Mouse (Mus musculus) Patski (cell line): Measurements from ENCODE around the gene Igfbp7. TPM values are rescaled to one million over a fixed set of nuclear protein-coding genes. Genes with fewer than 3 reads are reported as not detected.

Source experiments
- ATAC-seq: fragments of 100-300 bp; one replicate; pipeline ENCODE4 v1.8.0; 2021
- CTCF ChIA-PET: fragments of 350-600 bp; sonication (Branson Sonifier 250); formaldehyde crosslinking; loops from one replicate; lab custom pipeline; 2022; ENCODE audit warnings: inconsistent platforms; lab: Charles Lee
- POLR2A ChIA-PET: fragments of 350-600 bp; sonication (Branson Sonifier 250); formaldehyde crosslinking; loops from one replicate; lab custom pipeline; 2022; ENCODE audit warnings: antibody characterized with exemption, inconsistent platforms; lab: Charles Lee
- DNase-seq: peaks from one replicate; pipeline ENCODE4 v3.0.0-alpha.2; 2011; ENCODE audit warnings: low read depth, low spot score
- H3K27me3 ChIP-seq: fragments of 371-371 bp; one replicate; pipeline ENCODE4 v1.5.1; 2021
- CTCF ChIP-seq: fragments of 100-300 bp; IDR thresholded peaks from one replicate; pipeline ENCODE4 v1.5.1; 2021
- in situ Hi-C: fragments of 300-500 bp; cut with MboI; formaldehyde crosslinking; loops from 3 replicates; pipeline ENCODE4 v1.11.1; 2018; ENCODE audit warnings: low pct_unique_long_range_greater_than_20kb, mixed read lengths
- polyA plus RNA-seq: library from polyadenylated mRNA; unstranded; gene quantifications from one replicate; pipeline ENCODE4 v1.2.3, GENCODE M21; 2021

Gene Igfbp7
- polyA plus RNA-seq, 1 experiment from 2014 or later = 1,229 TPM

DNA sequence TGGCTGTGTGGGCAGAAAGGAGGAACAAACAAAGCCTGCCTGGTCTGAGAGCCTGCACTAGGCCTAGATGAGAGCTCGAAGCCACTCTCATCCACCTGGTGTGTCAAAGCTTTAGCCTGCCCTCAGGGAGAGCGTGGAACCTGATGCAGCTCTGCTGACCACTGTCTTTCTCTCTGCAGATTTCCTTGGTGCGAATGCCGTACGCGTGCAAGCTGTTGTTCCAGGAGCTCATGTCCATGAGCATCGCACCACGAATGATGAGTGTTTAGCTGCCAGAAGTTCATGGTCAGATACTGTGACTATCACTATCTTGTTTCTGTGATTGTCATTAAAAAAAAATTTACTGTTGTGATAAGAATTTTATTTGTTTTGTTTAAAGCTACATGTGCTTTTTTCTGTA, 58.9 kb downstream of the Igfbp7 start:
- in situ Hi-C loops = no loop called here
- DNase-seq = no peak
- no peak for TF ChIP-seq CTCF
- ChIA-PET POLR2A (interaction anchor here (0.7 to 0.8 kb wide), 2 partner anchors 14 to 38 kb away, joined by 3 read pairs; no protein-coding TSS in a partner anchor), CTCF (interaction anchor here (0.8 to 2.0 kb wide), 8 partner anchors 9 to 95 kb away, joined by 3 to 12 read pairs (median 4); no protein-coding TSS in a partner anchor)
- ATAC-seq = no peak
- H3K27me3 ChIP-seq = no peaks in the 10 kb centered on the region

DNA sequence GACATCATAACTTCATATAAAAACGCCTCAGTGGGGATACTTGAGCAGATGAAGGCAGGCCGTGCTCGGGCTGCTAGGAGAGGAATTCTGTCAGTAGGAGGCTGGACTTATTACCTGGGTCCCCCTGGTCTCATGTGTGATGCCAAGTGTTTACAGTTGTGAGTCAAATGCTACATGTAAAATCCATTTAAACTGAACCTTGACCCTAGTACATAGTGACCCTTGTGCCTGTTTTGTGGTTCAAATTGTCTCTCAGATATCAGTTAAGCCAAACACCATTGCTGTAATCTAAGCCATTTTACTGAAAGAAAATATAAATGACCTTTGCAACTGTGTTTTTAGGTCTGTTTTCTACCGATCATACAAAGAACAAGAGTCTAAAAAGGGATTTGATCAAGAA, 67.8 kb downstream of the Igfbp7 start:
- in situ Hi-C loops = no loop called here
- no peak for TF ChIP-seq CTCF
- no peak for DNase-seq
- POLR2A ChIA-PET = no interaction called here
- ATAC-seq = no peak
- H3K27me3 ChIP-seq = no peaks in the 10 kb centered on the region
- CTCF ChIA-PET = interaction anchor here (1.4 to 3.6 kb wide), 3 partner anchors 12 to 34 kb away, joined by 3 to 20 read pairs (median 16); no protein-coding TSS in a partner anchor

GRCm38 (mm10) chr5:77330154-77330553, 77.7 kb downstream of the Igfbp7 start:
- H3K27me3 ChIP-seq = no peaks in the 10 kb centered on the region
- CTCF ChIA-PET = interaction anchor here (0.5 to 2.4 kb wide), 6 partner anchors 9 to 173 kb away, joined by 3 to 9 read pairs (median 4); no protein-coding TSS in a partner anchor
- no peak for DNase-seq
- in situ Hi-C loops = no loop called here
- POLR2A ChIA-PET = interaction anchor here (1.0 kb wide), 1 partner anchor 57 kb away, joined by 3 read pairs; no protein-coding TSS in a partner anchor
- TF ChIP-seq CTCF = peak; percentile 71
- ATAC-seq = peak; percentile 57

GRCm38 (mm10) chr5:77324936-77325335, 82.9 kb downstream of the Igfbp7 start:
- DNase-seq (no peak), ATAC-seq (no peak)
- in situ Hi-C loops = no loop called here
- no peak for TF ChIP-seq CTCF
- ChIA-PET POLR2A (no interaction called here), CTCF (interaction anchor here (1.5 kb wide), 1 partner anchor 14 kb away, joined by 5 read pairs; no protein-coding TSS in a partner anchor)
- H3K27me3 ChIP-seq = no peaks in the 10 kb centered on the region

DNA sequence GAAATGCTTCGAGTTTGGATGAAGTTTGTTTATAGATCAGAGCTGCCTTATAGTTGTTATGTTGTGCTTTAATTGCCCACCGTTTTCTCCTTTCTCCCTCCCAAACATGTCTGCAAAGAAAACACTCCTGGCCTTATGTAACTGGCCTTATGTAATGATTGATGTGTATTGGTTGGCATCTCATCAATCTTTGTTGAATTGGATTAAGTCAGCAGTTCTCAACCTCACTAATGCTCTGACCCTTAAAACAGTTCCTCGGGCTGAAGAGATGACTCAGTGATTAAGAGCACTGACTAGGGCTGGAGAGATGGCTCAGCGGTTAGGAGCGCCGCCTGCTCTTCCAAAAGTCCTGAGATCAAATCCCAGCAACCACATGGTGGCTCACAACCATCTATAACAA, 92.9 kb downstream of the Igfbp7 start:
- DNase-seq = no peak
- no peaks in the 10 kb centered on the region for H3K27me3 ChIP-seq
- ChIA-PET POLR2A (no interaction called here), CTCF (no interaction called here)
- ATAC-seq = no peak
- in situ Hi-C loops = no loop called here
- TF ChIP-seq CTCF = no peak

GRCm38 (mm10) chr5:77314206-77314605, 93.6 kb downstream of the Igfbp7 start:
- ChIA-PET CTCF (no interaction called here), POLR2A (no interaction called here)
- in situ Hi-C loops = no loop called here
- H3K27me3 ChIP-seq = no peaks in the 10 kb centered on the region
- no peak for DNase-seq
- no peak for ATAC-seq
- TF ChIP-seq CTCF = no peak

DNA sequence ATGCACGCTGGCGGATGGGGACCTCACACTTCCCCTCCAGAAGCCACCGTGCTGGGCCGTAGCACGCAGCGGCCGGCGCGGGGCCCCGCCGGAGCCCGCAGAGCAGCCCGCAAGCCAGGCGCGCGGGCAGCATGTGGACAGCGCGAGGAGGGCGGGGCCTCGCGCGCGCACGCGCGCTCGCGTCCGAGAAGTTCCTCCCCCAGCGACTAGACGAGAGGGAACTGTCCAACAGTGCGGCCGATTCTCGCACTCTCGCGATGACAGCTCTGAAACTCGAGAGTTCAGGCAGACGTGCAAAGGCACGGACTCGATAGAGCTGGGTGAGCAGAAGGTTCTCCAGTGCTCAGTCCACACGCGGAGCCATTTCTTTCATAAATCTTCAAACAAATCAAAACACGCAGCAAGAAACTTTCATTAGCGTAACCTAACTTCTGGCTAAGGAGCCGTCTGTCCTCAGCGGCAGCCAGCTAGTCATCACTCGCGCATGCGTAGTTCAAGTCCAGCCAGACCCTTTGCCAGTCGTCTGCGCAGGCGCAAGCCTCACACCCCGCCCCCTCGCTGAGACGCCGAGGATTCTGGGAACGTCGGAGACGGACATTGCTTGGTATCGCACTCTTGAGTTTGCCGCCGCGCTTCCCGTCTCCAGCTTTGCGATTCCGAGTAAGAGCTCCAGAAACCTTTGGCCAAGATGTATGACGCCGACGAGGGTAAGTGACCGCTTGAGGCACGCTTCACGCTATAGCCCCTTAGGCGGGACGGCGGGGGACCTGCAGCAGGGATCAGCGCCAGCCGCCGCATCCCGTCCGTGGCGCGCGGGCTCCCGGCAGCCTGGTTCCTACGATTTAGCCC, 97.7 kb downstream of the Igfbp7 start, which contains the start of the genes Noa1 and Polr2b:
Gene Noa1, minus strand, starts transcription at position 161 of the 849 bp plus-strand sequence.
Gene Polr2b, plus strand, starts transcription at position 224 of the 849 bp plus-strand sequence.
- TF ChIP-seq CTCF = no peak

DNA sequence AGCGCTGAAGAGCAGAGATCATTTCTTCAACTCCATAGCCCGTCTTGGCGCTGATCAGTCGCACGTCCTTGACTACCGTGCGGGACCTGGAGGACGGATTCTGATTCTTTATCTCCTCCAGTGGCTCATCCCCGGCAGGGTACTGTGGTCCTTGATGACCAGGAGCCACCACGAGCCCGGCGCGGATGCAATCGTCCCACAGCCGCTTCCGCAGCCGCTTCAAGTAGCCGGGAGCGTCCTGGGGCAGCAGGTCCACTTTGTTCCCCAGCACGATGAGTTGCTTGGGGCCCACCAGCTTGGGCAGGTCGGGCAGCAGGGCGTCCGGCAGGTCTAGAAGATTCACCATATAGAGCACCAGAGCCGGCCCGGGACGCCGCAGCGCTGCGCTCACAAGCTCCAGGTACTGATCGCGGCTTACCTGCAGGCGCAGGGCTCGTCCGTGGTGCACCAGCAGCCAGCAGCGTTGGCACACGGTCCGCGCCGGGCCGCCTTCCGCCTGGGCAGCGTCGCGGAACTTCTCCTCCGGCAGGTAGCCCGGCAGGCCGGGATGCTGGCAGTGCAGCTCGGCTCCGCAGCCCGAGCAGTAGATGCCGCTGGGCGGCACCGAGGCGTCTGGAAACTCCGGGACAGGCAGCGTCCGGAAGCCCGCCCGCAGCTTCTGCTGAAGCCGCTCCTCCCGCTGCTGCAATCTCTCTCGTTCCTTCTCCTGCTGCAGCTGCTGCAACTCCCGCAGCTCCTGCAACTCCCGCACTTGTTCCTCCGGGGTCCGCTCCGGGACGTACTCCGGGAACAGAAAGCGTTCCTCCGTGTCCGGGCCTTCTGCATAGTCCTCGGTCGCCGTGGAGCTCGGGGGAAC, 98.6 kb downstream of the Igfbp7 start:
- ChIA-PET POLR2A (interaction anchor here (0.8 to 1.4 kb wide), 3 partner anchors 17 to 71 kb away, joined by 3 to 4 read pairs (median 4); no protein-coding TSS in a partner anchor), CTCF (interaction anchor here (0.6 to 1.4 kb wide), 3 partner anchors 11 to 32 kb away, joined by 3 to 4 read pairs (median 4); no protein-coding TSS in a partner anchor)
- no peaks in the 10 kb centered on the region for H3K27me3 ChIP-seq
- in situ Hi-C loops = no loop called here
- DNase-seq = no peak
- TF ChIP-seq CTCF = no peak
- ATAC-seq = peak; percentile 54

More for the DNA sequence above, 97.7 kb downstream of the Igfbp7 start, which contains the start of the genes Noa1 and Polr2b:
- DNase-seq (peak; percentile 99), ATAC-seq (peak; percentile 88)
- POLR2A ChIA-PET = interaction anchor here (0.6 to 1.4 kb wide), 5 partner anchors 9 to 70 kb away, joined by 3 to 4 read pairs (median 4); no protein-coding TSS in a partner anchor
- in situ Hi-C loops = no loop called here
- no peaks in the 10 kb centered on the region for H3K27me3 ChIP-seq
- CTCF ChIA-PET = interaction anchor here (0.6 to 1.9 kb wide), 12 partner anchors 10 to 37 kb away, joined by 3 to 7 read pairs (median 4); no protein-coding TSS in a partner anchor

DNA sequence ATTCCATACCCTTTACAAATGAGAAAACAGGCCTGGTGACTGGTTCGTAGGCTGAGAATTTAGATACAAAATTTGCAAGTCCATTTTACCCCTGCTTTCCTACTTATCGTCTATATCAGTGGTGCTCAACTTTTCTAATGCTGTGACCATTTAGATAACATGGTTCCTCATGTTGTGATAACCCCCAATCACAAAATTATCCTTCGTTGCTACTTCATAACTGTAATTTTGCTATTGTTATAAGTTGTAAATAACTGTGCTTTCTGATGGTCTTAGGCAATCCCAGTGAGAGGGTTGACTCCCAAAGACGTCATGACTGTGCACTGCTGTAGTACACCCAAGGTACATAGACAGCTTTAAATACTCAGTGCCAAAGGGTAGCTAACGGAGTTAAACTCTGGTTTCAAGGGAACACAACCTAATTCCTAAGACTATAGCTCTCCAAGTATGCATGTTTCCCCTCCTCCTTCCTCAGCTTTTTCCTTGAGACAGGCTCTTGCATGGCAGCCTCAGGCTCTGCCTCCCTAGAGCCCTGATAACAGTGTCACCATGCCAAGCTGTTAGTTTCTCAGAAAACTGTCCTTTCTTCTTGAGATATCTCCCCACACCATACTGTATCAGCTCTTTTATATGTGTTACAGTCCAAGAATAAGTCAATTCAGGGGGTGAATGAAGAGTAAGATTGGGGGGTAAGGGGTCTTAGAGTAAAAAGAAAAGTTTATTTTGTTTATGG, 99.9 kb downstream of the Igfbp7 start:
- DNase-seq (no peak), ATAC-seq (no peak)
- no peak for TF ChIP-seq CTCF
- ChIA-PET CTCF (no interaction called here), POLR2A (interaction anchor here (0.6 to 0.7 kb wide), 2 partner anchors 226 to 330 kb away, joined by 4 to 6 read pairs; no protein-coding TSS in a partner anchor)
- in situ Hi-C loops = no loop called here
- no peaks in the 10 kb centered on the region for H3K27me3 ChIP-seq
